Mouse (Mus musculus) gastrocnemius, postnatal 10 days (tissue): ENCODE results near the gene Eno2. TPM values are rescaled to one million over a fixed set of nuclear protein-coding genes. Genes with fewer than 3 reads are reported as not detected.
A peak's percentile ranks its signal among the peaks of the same experiment; 100 is the strongest.
"Not testable (repeated sequence)": the region's sequence is repeated elsewhere in the genome, so short reads cannot be mapped to it uniquely, and the experiment has no call there.

Source experiments
- DNase-seq: peaks from one replicate; pipeline ENCODE4 v3.0.0; 2021; ENCODE audit warnings: mixed read lengths
- total RNA-seq, 2 experiments: library from RNA; stranded (reverse); gene quantifications; 2 replicates each; pipeline ENCODE4 v1.2.3; 2021

The Eno2 gene
- total RNA-seq, 2 experiments from 2014 or later: 2.9 to 6.5 TPM

DNA sequence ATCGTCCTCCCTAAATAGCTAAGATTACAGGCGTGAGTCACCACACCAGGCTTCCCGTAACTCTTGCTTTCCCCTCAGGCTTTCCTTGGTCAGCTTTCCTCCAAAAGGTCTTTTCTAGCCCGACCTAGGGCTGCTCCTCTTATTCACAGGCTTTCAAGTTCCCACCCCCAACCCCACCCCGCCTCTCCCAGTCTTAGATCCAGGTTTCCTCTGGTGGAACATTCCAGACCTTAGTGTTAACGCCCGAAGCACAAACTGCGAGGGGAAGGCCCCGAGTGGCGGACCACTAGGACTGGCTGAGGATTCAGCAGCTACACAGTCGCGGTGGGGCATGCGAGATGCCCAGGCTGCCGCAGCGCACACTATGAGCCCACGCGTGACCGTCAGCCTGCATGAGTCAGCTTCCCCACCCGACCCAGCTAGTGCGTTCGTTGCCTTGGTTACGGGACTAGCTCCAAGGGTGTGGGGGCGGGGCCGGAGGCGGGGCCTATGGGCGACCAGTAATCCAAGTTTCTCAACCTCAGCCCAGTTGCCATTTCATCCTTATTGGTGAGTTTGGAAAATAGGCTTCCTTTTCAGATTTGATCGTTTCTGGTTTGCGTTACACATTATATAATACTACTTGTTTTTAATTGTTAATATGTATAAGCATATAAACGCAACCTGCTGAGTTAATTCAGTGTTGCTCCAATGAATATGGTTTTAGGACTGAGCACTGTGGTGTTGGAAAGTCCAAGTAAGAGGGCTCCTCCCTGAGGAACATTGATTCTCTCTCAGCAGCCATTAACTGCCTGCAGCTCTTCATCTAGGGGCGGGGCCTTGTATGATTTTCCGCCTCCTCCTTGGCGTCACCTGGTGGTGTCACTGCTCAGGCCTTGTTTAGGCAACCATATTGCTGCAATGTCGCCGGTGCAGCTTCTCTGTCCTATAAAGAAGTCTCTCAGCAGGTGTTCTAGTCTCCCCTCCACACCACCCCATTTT lies 36.2 kb upstream of the Eno2 start:
- peak; percentile 96 for DNase-seq

DNA sequence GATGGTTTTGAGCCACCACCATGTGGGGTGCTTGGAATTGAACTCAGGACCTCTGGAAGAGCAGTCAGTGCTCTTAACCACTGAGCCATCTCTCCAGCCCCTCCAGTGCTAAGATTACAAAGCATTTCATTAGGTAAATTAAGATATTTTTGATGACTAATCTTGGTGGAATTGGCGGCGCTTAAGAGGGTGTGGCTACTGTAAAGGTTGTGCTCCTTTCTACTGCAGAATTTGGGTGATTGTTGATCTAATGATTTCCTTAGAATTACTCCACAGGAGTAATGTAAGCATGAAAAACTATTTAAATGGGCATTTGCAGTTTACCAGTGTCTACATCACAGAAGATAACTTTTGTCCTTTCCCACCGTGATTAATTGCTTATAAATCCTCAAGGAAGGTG lies 34.9 kb upstream of the Eno2 start:
- DNase-seq: no peak

DNA sequence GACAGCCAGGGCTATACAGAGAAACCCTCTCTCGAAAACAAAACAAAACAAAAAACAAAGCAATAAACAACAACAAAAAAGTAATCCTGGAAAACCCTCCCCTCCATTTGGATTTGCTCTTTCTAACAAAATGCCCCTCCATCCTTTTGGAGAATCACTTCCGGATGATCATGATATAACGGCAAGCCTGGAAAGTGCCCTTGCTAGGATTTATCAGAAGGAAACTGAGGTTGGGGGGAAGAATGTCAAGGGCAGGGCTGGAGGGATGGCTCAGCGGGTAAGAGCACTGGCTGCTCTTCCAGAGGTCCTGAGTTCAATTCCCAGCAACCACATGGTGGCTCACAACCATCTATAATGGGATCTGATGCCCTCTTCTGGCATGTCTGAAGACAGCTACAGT lies 34.2 kb upstream of the Eno2 start:
- DNase-seq: not testable (repeated sequence)

DNA sequence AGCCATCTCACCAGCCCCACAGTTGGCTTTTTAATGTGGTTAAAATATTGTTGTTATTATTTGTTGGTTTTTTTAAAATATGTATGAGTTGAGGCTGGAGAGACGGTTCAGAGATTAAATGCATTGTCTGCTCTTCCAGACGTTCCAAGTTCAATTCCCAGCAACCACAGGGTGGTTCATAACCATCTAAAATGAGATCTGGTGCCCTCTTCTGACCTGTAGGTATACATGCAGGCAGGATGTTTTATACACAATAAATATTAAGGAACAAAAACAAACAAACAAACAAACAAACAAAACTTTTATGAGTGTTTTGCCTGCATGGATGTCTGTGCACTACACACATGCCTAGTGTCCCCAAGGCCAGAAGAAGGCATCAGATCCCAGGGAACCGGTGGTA lies 33.6 kb upstream of the Eno2 start:
- DNase-seq: no peak

DNA sequence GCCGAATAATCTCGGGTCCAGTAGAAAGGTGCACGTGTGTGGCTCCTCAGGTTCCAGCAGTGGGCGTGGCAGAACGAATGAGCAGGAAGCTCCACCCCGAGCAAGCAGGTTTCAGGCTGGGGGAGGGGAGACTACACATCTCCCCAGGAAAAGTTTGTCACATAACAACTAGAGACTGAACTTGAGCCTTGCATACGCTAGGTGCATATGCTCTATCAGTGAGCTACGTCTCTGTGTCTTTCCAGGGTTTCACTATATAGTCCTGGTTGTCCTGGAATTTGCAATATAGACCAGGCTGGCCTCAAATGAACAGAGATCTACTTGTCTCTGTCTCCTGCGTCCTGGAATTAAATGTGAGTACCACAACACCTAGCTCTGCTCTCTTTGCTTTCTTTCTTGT lies 32.9 kb upstream of the Eno2 start:
- DNase-seq: not testable (repeated sequence)

DNA sequence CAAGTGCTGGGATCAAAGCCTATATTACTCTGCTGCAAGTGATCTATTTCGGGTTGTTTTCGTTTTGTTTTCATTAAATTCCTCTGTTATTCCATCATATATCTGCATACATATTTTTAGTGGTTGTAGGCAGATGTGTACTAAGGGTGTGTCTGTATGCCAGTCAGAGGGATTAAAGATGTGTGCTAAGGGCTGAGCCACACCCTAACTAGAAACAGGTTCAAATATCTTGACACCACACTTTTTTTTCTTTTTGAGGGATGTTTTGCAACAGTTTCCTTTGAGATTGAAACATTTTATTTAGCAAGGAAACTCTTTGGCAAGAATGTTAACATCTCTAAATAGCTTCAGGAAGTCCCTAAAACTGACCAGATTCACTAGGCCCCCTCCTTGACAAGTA lies 26.7 kb upstream of the Eno2 start:
- DNase-seq: no peak

DNA sequence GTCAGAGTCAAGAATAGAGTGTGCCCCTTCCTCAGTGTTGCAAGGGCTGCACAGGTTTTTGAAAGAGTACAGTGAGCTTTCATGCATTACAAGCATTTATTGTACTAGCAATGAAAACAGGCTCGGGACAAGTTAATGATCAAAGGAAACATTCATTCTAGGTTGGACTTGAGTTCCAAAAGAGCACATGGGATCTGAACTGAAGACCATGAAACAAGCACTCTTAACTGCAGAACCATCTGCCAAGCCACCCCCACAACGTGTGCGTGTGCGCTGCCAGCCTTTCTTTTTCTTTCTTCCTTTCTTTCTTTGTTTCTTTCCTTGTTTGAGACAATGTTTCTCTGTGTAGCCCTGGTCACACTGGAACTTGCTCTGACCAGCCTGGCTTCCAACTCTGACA lies 26.3 kb upstream of the Eno2 start:
- no peak for DNase-seq

DNA sequence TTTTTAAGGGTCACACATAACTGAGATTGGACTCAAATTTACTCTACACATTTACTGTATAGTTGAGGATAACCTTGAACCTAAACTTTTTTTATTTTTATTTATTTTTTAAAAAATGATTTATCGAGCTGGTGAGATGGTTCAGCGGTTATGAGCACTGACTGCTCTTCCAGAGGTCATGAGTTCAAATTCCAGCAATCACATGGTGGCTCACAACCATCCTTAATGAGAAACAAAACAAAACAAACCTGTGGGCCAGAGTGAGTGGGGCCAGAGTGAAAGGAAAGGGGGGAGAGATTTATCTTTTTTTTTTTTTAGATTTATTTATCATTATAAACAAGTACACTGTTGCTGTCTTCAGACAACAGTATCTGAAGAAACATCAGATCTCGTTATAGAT lies 22.4 kb upstream of the Eno2 start:
- DNase-seq: no peak

DNA sequence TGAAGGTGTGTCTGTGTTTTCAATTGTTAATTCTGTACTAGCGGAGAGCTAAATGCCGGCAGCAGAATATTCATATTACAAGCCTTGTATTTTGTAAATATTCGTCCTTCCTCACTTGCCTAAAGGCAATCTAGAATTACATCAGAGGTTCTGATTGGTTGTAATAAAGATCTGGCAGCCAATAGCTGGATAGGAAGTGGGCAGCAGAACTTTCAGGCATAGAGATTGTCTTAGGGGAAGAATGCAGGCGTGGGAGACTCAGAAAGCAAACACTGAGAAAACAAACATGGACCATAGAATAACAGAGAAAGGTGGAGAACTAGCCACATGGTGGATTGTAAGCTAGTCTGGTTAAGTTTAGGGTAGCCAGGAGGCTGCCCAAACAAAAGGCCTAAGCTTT lies 20.6 kb upstream of the Eno2 start:
- DNase-seq: no peak

DNA sequence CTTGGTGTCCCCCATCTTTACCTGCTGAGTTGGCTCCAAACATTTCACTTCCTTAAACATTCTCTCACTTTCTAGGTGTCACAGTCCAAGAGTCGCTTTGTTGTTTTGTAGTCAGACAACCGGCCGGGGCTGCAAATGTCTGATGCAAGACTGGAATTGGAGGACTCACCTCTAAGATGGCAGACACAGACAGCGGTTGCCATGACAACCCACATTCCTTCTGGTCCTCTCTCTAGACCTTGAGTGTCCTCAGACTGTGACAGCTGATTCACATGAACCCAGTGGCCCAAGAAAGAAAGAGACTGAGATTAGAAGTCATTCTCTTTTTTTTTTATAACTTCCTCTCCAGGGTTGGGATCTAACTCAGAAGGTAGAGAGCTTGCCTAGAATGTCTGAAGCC lies 20.0 kb upstream of the Eno2 start:
- no peak for DNase-seq

DNA sequence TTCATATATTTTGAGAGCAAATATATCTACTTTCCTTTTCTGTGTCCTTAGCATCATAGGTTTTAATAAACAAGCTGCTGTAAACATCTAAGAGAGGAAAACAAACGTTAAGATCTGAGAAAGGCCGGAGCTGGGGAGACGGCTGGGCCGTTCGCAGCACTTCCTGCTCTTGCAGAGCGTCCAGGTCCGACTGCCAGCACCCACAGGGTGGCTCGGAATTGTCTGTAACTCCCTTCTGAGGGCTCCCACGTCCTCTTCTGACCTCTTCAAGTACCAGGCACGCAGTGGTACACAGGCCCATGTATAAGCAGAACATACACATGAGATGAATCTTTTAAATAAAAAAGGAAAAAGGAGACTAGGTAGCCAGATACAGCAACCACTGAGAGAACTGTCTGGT lies 18.2 kb upstream of the Eno2 start:
- no peak for DNase-seq

DNA sequence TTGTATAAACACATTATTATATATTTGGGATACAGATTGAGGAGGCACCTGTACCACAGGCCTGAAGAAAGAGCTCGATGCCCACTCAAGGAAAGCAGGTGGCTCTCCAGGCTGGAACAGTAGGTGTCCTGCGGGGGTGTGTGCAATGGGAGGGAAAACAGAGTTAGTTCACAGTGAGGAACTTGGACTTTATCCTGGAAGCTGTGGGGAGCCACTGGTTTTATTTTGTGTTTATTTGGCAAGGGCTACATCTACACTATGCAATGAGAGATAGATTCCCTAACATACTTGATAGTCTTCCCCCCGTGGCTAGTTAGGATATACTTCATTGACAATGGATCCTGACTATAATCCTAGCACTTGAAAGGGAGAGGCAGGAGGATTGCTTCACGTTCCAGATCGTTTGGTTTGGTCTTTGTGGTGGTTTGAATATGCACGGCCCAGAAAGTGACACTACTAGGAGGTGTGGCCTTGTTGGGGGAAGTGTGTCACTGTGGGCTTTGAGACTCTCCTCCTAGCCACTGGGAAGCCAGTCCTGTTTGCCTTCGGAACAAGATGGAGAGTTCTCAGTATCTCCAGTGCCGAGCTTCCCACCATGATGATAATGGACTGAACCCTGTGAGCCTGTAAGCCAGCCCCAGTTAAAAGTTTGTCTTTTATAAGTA lies 17.4 kb upstream of the Eno2 start:
- DNase-seq: no peak

DNA sequence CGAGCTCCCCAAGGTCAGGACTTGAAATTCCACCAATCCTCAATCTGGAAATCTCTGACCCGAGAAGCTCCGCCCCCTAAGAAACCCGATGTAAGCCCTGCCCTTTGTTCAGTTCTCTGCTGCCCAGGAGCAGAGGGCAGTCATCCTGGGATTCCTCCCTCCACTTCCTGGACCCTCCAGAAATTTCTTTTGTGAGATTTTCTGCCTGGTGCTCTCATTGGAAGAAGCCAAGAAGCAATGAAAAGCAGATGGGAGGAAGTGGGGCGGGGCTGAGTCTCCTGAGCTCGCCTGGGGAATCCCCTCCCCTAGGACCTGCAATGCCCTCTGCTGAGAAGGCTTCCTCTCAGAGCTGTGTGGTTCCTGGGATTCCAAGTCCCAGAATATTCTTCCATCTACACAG lies 13.0 kb upstream of the Eno2 start:
- DNase-seq: peak; percentile 18

DNA sequence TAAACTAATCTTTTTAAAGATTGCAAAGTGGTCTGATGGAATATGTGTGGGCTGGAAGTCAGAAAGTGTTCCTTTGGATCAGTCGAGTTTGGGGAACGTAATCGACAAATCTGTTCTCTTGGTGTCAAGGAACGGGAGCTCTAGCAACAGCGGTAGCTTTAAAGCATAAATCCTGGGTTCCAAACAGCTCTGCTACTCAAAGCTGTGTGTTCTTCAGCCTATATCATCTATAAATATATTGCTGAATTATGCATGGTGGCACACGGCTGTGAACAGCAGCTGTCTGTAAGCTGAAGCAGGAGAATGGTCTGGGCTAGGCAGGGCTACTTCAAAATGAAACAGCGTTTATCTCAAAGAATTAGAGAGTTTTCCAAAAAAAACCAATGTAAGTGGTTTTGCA lies 11.4 kb upstream of the Eno2 start:
- no peak for DNase-seq

DNA sequence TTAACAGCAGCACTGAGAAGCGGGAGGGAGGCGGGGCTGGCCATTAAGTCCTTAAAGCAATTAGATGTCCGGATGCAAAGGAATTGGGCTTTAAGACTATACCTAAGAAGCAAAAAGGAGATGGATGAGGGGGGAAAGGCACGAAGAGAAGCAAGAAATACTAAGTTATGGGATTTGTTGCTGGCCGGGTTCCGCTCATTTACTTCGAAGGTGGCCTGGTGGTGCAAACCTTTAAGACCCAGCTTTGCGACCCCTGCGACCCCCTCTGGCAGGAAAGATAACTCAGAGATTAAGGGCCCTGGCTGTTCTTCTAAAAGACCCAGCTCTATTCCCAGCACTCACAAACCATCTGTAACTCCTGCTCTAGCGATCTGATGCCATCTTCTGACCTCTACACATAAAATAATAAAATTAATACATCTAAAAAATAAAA lies 10.5 kb upstream of the Eno2 start:
- no peak for DNase-seq

DNA sequence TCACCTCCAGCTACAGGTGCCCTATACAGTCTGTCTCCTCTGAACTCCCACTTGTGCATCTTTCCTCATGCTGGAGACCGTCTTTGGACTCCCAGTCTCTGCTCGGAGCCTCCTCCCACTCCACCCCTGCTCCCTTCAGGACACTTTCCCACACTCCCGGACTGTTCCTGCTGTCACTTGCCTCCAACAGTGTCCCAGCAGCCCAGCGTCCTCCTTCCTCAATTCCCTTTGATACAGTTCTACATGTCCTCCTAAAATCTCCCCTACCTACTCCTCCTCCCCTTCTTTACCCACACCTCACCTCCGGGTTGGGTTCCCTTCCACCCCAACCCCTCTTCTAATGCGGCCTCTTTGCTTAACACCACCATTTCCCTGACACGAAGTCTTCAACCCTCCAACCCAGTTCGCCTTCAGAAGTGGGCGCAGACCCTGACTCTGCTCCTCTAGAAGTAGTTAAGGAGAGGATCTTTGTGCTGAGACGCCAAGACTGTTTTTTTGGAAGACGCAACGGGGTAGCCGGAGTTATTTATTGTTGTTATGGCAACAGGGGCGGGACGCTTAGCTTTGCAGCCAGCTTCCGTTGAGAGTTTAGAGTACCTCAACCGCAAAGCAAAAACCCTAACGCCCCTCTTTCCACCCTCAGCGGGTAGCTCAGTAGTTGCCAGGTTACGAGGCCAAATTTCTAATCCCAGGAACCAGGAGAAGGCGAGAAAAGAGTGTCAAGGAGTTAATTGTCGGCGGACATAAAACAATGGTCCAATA lies 9.9 kb upstream of the Eno2 start, which contains the start of gene Lrrc23:
Lrrc23 (minus strand) TSS at position 506 of the 762 bp plus-strand sequence.
- DNase-seq: peak; percentile 11

DNA sequence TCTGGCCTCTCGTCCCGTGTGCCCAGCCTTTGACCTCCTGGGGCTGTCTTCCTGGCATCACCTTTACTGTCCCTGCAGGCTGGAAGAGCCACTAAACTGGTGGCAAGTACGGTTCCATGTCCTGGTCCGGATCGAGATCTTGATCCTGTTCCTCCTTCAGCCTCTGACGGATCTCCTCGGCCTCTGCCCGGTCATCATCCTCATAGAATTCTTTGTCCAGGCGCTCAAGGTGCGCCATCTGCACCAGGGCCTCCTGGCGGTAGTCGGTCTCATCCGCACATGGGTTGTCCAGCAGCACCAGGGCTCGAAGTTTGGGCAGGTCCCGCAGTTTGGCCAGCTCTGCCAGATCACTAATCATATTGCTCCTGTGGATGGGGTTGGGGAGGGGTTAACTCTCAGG lies 1.0 kb upstream of the Eno2 start:
- no peak for DNase-seq

DNA sequence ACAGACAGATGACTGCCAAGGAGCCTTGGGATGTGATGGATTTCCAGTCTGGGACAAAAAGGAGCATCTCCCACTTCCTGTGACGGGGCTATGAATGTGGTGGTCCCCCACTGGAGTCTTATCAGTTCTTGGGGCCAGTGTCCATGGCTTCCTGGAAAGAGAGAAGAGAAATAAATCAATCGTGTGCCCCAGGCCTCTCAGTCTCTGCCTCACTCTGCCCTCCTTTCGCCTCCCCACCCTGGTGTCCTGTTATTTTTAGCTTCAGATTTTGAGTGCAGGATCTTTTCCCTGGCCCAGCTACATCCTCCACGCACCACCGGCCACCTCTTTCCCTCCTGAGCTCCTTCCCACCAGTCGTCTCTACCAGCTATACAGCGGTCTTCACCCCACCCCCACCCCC lies 540 bp upstream of the Eno2 start:
- DNase-seq: no peak

DNA sequence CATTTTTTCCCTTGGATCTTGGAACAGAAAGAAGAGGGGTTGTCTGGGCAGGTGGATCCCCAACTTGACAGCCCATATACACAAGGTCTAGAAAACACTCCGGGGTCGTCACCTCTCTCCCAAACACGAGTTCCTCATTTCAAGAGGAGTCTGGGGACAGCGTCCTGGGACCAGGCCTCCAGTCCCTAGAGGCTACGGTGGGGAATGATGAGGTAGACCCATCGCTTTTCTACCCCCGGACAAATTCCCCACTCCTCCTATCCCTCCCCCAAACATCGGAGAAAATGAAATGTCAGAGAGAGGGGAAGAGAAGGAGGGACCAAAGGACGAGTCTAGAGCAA lies 799 bp downstream of the Eno2 start:
- DNase-seq: no peak

DNA sequence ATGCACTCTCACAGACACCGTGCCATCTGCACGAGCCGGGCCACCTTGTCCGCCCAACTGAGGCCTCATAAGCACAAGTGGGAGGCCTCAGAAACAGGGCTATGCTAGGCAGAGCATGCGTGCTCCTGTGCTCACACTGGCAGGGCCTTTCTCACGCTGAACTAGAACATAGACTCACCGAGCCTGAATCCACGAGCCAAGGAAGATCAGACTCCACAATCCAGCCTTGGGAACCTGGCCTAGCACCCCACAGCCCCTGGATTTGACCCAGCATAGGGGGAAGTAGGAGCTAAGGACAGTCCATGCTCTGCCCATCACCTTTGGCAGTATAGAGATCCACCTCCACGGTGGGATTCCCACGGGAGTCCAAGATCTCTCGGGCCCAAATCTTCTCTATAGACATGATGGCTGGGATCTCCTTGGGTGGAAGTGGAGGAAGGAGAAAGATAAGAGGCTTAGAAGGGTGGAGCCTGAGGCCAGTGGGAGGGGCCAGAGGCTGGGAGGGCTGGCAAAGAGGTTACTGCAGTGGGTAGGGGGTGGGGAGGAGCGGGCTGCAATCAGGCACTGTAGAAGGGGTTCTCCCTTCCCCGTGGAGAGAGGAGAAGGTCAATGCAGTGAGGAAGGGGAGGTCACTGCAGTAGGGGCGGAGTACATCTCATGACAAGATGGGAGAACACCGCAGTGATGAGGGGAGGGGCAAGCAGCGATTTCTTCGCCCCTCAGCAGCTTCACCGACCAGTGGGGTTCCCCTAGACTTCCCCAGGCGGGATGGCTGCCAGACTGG lies 1.4 kb downstream of the Eno2 start:
- peak; percentile 14 for DNase-seq

DNA sequence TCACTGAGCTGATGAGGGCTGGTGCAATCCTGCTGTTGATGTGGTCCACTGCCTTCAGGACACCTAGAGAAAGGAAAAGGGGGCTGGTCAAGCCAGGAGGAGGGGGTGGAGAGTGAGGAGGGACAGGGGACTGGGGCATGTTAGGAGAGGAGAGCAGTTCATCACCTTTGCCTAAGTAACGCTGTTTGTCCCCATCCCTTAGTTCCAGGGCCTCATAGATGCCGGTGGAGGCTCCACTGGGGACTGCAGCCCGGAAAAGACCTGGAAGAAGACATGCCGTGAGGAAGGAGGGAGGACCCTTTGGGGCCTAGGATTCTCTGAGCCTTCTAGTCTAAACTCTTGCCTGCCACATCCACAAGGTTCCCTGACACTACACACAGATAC lies 1.9 kb downstream of the Eno2 start:
- no peak for DNase-seq

DNA sequence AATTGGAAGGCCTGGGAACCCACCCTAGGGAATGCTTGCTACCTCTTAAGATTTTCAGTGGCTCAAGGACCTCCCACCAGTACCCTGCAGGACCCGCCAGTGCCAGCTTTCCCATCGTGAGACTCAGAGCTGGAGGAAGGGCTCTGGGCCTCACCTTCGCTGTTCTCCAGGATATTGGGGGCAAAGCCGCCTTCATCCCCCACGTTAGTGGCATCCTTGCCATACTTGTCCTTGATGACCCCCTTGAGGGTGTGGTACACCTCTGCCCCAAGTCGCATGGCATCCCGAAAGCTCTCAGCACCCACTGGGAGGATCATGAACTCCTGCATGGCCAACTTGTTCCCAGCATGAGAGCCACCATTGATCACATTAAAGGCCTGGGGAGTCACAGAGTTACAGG lies 3.5 kb downstream of the Eno2 start:
- DNase-seq: no peak
